Mouse (Mus musculus): Measurements from ENCODE around the gene Mef2a. TPM values are rescaled to one million over a fixed set of nuclear protein-coding genes. Genes with fewer than 3 reads are reported as not detected.

The Mef2a gene
- polyA plus RNA-seq (2012; rRNA removed) = 52.6 and 52.8 TPM in 2 replicates

DNA sequence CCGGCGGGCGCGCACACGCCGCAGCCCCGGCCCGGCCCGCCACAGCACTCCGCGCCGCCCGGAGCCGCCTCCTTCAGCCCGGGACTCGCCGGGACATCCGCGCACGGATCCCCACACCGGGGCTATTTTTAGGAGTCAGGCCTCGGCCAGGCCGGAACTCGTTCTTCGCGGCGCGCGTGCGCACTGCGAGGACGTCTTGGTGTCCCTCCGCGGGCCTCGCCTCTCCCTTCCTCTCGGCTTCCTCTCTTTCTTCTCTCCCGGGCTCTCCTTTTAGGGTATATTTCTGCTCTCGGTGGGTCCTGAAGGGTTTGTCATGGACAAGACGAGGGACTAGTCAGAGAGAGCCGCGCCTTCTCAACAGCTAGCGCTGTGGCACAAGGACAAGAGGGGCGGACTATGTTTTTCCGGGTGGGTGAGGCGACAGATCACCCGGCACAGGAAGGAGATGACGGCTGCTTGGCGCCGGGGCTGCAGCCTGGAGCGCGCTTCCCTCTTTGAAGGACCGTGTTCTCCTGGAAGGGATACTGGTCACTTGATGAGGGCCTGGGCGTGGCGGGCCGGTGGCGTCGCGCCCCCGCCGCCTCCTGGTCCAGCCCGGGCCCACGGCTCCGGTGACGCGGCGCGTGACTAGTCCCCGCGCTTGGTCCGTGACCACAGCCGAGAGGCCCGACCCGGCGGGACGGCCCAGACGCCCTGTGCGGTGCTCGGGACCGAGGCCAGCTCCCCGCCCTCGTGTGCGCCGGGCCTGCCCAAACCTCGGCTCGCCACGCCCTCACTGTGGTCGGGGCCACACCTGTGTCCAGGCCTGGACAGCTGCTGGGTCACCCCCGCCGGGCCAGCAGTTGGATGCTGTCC is at the start of gene Mef2a:
Gene Mef2a (minus strand): TSS at position 130 of the 855 bp plus-strand sequence.
- under 1% methylated on average over 87 of the region's 89 CpGs for WGBS
- H3K4me1 ChIP-seq (ENCODE audit: control insufficient read depth, insufficient read depth, low read length) = peaks cover 19% of the 10 kb centered on the region
- peak within 1 kb of the TSS; percentile 79 for H3K4me3 ChIP-seq (replicated peaks; ENCODE audit: extremely low read depth, low read depth, low read length)
- DNase-seq = peak; percentile 99
- TF ChIP-seq CTCF (IDR thresholded peaks at IDR 0.05; ENCODE audit: insufficient read depth, low read length) = no peak
- peak; percentile 82; the same call in 1 of the 2 replicates for TF ChIP-seq POLR2A (IDR thresholded peaks at IDR 0.05; ENCODE audit: borderline replicate concordance, extremely low read depth, low read depth, low read length)

DNA sequence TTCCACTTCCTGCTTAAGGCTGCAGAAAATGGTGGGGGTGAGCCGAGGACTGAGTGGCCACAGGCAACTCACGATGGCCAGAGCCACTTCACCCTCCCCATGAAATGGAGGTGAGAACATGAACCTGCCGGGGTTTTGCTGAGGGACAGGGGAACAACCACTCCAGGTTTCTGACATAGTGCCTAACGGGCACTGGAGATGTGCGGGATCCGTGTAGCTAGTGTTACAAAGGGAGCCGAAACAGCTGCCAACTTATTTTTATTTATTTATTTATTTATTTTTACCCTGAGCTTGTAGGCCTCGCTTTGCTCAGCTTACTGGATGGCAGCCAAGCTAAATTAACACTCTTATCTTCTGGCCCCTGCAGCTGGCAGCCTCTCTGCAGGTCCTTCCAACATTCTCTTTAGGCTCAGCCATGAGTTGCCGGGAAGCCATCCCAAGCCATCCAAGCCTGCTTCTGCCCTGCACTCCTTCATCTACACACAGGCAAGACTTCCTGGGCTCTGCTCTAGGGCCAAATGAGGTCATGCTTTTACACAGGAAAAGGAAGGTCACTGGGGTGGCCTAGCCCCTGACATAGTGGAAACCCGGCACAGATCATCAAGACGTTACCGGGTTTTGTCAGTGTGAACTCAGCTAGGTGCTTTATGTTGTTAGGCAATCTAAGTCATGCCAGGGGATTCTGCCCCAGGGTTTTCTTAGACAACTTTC is 49.0 kb upstream of the Mef2a start:
- WGBS = 18% methylated on average over 12 of the region's 12 CpGs
- Histone ChIP-seq H3K4me3 (replicated peaks; ENCODE audit: extremely low read depth, low read depth, low read length) (no peak overlapping the region), H3K4me1 (ENCODE audit: control insufficient read depth, insufficient read depth, low read length) (peaks cover 27% of the 10 kb centered on the region)
- TF ChIP-seq POLR2A (IDR thresholded peaks at IDR 0.05; ENCODE audit: borderline replicate concordance, extremely low read depth, low read depth, low read length) (no peak), CTCF (IDR thresholded peaks at IDR 0.05; ENCODE audit: insufficient read depth, low read length) (no peak)
- no peak for DNase-seq

DNA sequence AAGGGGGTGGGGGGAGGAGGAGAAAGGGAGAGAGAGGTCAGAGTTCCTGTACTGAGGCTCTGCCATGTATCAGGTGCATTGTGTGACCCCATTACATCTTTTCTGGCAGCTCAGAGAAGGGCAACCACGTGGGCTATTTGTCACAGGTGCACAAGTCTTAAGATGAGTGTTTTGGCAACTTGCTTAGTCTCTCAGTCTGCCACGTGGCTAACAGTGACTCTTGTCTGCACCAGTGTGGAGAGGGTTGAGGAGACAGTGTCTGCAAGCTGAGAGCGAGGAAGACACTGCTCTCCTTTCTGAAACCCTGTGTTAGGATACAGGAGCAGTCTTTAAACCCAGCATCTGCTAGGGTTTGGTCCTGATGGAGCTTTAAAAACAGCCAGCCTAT is 48.4 kb upstream of the Mef2a start:
- peaks cover 26% of the 10 kb centered on the region for H3K4me1 ChIP-seq (ENCODE audit: control insufficient read depth, insufficient read depth, low read length)
- H3K4me3 ChIP-seq (replicated peaks; ENCODE audit: extremely low read depth, low read depth, low read length) = no peak overlapping the region
- TF ChIP-seq POLR2A (IDR thresholded peaks at IDR 0.05; ENCODE audit: borderline replicate concordance, extremely low read depth, low read depth, low read length) (no peak), CTCF (IDR thresholded peaks at IDR 0.05; ENCODE audit: insufficient read depth, low read length) (no peak)
- no peak for DNase-seq
- WGBS = 23% methylated on average over 3 of the region's 3 CpGs

GRCm38 (mm10) chr7:67419591-67420314 is 47.1 kb upstream of the Mef2a start:
- Histone ChIP-seq H3K4me3 (replicated peaks; ENCODE audit: extremely low read depth, low read depth, low read length) (no peak overlapping the region), H3K4me1 (ENCODE audit: control insufficient read depth, insufficient read depth, low read length) (peaks cover 17% of the 10 kb centered on the region)
- no peak for TF ChIP-seq CTCF (IDR thresholded peaks at IDR 0.05; ENCODE audit: insufficient read depth, low read length)
- no peak for TF ChIP-seq POLR2A (IDR thresholded peaks at IDR 0.05; ENCODE audit: borderline replicate concordance, extremely low read depth, low read depth, low read length)
- WGBS = 65% methylated on average over 17 of the region's 17 CpGs
- DNase-seq = no peak

DNA sequence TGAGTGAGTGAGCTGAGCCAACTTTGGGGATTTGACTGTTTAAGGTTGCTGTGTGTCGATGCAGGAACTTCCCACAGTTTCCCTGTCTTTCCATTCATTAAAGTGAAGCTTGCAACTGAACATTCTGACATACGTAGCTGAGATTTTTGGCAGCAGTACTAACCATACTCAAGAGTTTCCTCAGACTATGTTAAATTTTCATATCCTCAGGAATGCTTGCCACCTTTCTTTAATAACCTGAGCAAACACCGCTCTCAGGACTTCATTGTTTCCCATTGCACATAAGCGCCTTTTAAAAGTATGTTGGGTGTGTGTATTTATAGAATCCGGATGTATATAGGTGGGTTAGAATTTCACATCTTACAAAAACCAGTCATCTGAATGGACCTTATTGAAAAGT is 45.5 kb upstream of the Mef2a start:
- DNase-seq = no peak
- Histone ChIP-seq H3K4me3 (replicated peaks; ENCODE audit: extremely low read depth, low read depth, low read length) (no peak overlapping the region), H3K4me1 (ENCODE audit: control insufficient read depth, insufficient read depth, low read length) (peaks cover 15% of the 10 kb centered on the region)
- WGBS = 79% methylated on average over 5 of the region's 5 CpGs
- no peak for TF ChIP-seq CTCF (IDR thresholded peaks at IDR 0.05; ENCODE audit: insufficient read depth, low read length)
- no peak for TF ChIP-seq POLR2A (IDR thresholded peaks at IDR 0.05; ENCODE audit: borderline replicate concordance, extremely low read depth, low read depth, low read length)

GRCm38 (mm10) chr7:67414766-67415165 is 42.1 kb upstream of the Mef2a start:
- WGBS = 59% methylated on average over 8 of the region's 8 CpGs
- TF ChIP-seq POLR2A (IDR thresholded peaks at IDR 0.05; ENCODE audit: borderline replicate concordance, extremely low read depth, low read depth, low read length) (no peak), CTCF (IDR thresholded peaks at IDR 0.05; ENCODE audit: insufficient read depth, low read length) (no peak)
- DNase-seq = no peak
- Histone ChIP-seq H3K4me3 (replicated peaks; ENCODE audit: extremely low read depth, low read depth, low read length) (no peak overlapping the region), H3K4me1 (ENCODE audit: control insufficient read depth, insufficient read depth, low read length) (no peaks in the 10 kb centered on the region)

DNA sequence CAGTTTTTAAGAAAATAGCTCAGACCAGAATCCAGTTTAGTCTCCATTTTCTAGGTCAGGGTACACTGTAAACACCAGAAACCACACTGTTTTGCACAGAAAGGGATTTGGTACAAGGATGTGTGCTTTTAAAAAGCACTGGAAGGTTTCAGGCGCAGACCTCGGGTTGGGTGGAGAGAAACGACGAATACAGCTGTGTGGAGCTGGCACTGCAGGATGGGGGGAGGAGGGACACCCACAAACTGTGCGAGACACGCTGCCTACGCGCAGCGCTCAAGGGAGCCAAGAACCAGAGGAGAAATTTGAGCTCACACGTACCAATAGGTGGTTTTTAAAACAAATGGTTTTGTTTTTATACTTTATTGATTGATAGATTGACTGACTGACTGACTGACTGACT is 40.0 kb upstream of the Mef2a start:
- H3K4me3 ChIP-seq (replicated peaks; ENCODE audit: extremely low read depth, low read depth, low read length) = no peak overlapping the region
- DNase-seq = no peak
- 61% methylated on average over 10 of the region's 10 CpGs for WGBS

GRCm38 (mm10) chr7:67407019-67407418 is 34.4 kb upstream of the Mef2a start:
- TF ChIP-seq CTCF (IDR thresholded peaks at IDR 0.05; ENCODE audit: insufficient read depth, low read length) = no peak
- no peak for TF ChIP-seq POLR2A (IDR thresholded peaks at IDR 0.05; ENCODE audit: borderline replicate concordance, extremely low read depth, low read depth, low read length)
- WGBS = 83% methylated on average over 2 of the region's 2 CpGs
- no peak for DNase-seq
- Histone ChIP-seq H3K4me1 (ENCODE audit: control insufficient read depth, insufficient read depth, low read length) (no peaks in the 10 kb centered on the region), H3K4me3 (replicated peaks; ENCODE audit: extremely low read depth, low read depth, low read length) (no peak overlapping the region)

More for the DNA sequence above, 40.0 kb upstream of the Mef2a start:
- no peaks in the 10 kb centered on the region for H3K4me1 ChIP-seq (ENCODE audit: control insufficient read depth, insufficient read depth, low read length)
- no peak for TF ChIP-seq POLR2A (IDR thresholded peaks at IDR 0.05; ENCODE audit: borderline replicate concordance, extremely low read depth, low read depth, low read length)
- TF ChIP-seq CTCF (IDR thresholded peaks at IDR 0.05; ENCODE audit: insufficient read depth, low read length) = no peak

- WGBS = 93% methylated on average over 2 of the region's 2 CpGs
- no peak for TF ChIP-seq CTCF (IDR thresholded peaks at IDR 0.05; ENCODE audit: insufficient read depth, low read length)
- no peak for TF ChIP-seq POLR2A (IDR thresholded peaks at IDR 0.05; ENCODE audit: borderline replicate concordance, extremely low read depth, low read depth, low read length)
- no peak overlapping the region for H3K4me3 ChIP-seq (replicated peaks; ENCODE audit: extremely low read depth, low read depth, low read length)
- no peaks in the 10 kb centered on the region for H3K4me1 ChIP-seq (ENCODE audit: control insufficient read depth, insufficient read depth, low read length)
- no peak for DNase-seq
These were observed 31.5 kb upstream of the Mef2a start for GRCm38 (mm10) chr7:67404176-67404575.

Data from lung, adult 2 months (tissue).